Mouse (Mus musculus) heart, embryonic 13.5 days (tissue): Measurements from ENCODE around the gene 9230112D13Rik. TPM values are rescaled to one million over a fixed set of nuclear protein-coding genes. Genes with fewer than 3 reads are reported as not detected.

Experiments used
- polyA plus RNA-seq: library from polyadenylated mRNA; unstranded; fragments of >200 nt; fragmentation: Nextera tagmentation; extraction: Ambion mirVana; gene quantifications from 2 replicates; pipeline ENCODE4 v1.2.1, GENCODE M21; 2015

The 9230112D13Rik gene
- polyA plus RNA-seq, 1 experiment from 2014 or later: not detected

Other genes starting within 250 kb of the 9230112D13Rik start
- 5.9 and 7.3 TPM in 2 replicates for gene Shld2, start 212.3 kb downstream of the 9230112D13Rik start, polyA plus RNA-seq
- gene Glud1, start 212.1 kb downstream of the 9230112D13Rik start, polyA plus RNA-seq: 56.0 and 56.9 TPM in 2 replicates
- not detected in 2 replicates for gene Fam25c, start 167.4 kb downstream of the 9230112D13Rik start, polyA plus RNA-seq
- 2.9 and 3.2 TPM in 2 replicates for gene Sncg, start 148.0 kb downstream of the 9230112D13Rik start, polyA plus RNA-seq
- gene Mmrn2, start 147.3 kb downstream of the 9230112D13Rik start, polyA plus RNA-seq: 29.2 and 30.8 TPM in 2 replicates
- 37.1 and 37.4 TPM in 2 replicates for gene Bmpr1a, start 19.5 kb downstream of the 9230112D13Rik start, polyA plus RNA-seq
- 226 and 249 TPM in 2 replicates for gene Ldb3, start 65.9 kb upstream of the 9230112D13Rik start, polyA plus RNA-seq
- gene Opn4, start 77.3 kb upstream of the 9230112D13Rik start, polyA plus RNA-seq: 4.8 and 5.8 TPM in 2 replicates
- 15.5 and 16.4 TPM in 2 replicates for gene Wapl, start 151.1 kb upstream of the 9230112D13Rik start, polyA plus RNA-seq